In the genomic region with DNA sequence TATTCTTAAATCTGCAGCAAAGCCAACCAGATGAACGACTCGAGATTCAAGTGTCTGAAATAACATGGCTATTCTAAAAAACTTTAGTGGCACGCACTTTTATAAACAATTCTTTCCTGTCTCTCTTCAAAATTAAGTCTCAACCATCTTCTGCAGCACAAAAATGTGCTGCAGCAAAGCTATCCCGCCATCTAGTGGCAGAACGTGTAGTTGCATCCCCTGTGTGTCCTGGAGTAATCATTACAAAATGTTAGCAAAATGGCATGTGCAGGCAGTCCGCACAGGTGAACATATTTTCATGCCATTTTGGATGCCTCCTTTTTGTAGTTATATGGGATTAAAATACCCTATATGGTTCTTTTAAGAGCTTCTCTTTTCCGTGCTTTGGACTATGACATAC, we compare ENCODE assay signal across 9 mouse cellular contexts.
DNase-seq lines count a peak whose midpoint lies in the region; ATAC-seq and TF ChIP-seq lines count a peak whose summit lies in the region.
"Had no signal": no experiment of that assay in that cellular context is flagged by ENCODE, and none has a peak within 500 bp of the region (broad histone marks: within the 10 kb centered on the region; RNA-seq: fewer than 3 reads in every experiment).

No protein-coding gene starts in this region.

- no peak overlapping the region for H3K4me2 ChIP-seq in midbrain, embryonic 13.5 days (replicated peaks)
- no peak overlapping the region for H3K4me2 ChIP-seq in limb, embryonic 14.5 days (replicated peaks; ENCODE audit: low read depth, low read length, severe bottlenecking)
- no peak overlapping the region for H3K4me2 ChIP-seq in neural tube, embryonic 15.5 days
- H3K4me2 ChIP-seq: stomach, embryonic 15.5 days had no signal

- no peaks in the 10 kb centered on the region for H3K9me3 ChIP-seq in midbrain, embryonic 10.5 days (replicated peaks)
- H3K9me3 ChIP-seq in midbrain, embryonic 13.5 days = no peaks in the 10 kb centered on the region
- H3K9me3 ChIP-seq in limb, embryonic 14.5 days (ENCODE audit: control insufficient read depth, low read length) = no peaks in the 10 kb centered on the region
- H3K9me3 ChIP-seq in neural tube, embryonic 15.5 days (replicated peaks) = no peaks in the 10 kb centered on the region
- H3K9me3 ChIP-seq: stomach, embryonic 15.5 days had no signal

- no peak for TF ChIP-seq POLR2A in limb, embryonic 14.5 days (IDR thresholded peaks at IDR 0.05; ENCODE audit: borderline replicate concordance, extremely low read depth, insufficient read depth, insufficient read length)

- H3K9ac ChIP-seq in midbrain, embryonic 13.5 days (replicated peaks) = no peak overlapping the region
- H3K9ac ChIP-seq in limb, embryonic 14.5 days (ENCODE audit: low read depth, low read length, severe bottlenecking) = no peak overlapping the region
- no peak overlapping the region for H3K9ac ChIP-seq in neural tube, embryonic 15.5 days (replicated peaks)
- H3K9ac ChIP-seq: stomach, embryonic 15.5 days had no signal

- no peak for ATAC-seq in midbrain, embryonic 13.5 days
- peak; percentile 77 for ATAC-seq in frontal cortex, adult (ENCODE audit: low TSS enrichment)
- ATAC-seq in limb, embryonic 14.5 days (ENCODE audit: low FRiP score, low read depth) = no peak
- peak; percentile 74; the same call in 1 of the 2 replicates for ATAC-seq in neural tube, embryonic 15.5 days (ENCODE audit: low FRiP score)

- no peaks in the 10 kb centered on the region for H3K27me3 ChIP-seq in midbrain, embryonic 10.5 days (ENCODE audit: low read depth, poor library complexity, severe bottlenecking)
- no peaks in the 10 kb centered on the region for H3K27me3 ChIP-seq in midbrain, embryonic 13.5 days
- H3K27me3 ChIP-seq in limb, embryonic 14.5 days (ENCODE audit: control insufficient read depth, insufficient read depth, low read length) = no peaks in the 10 kb centered on the region
- H3K27me3 ChIP-seq in neural tube, embryonic 15.5 days (replicated peaks) = no peaks in the 10 kb centered on the region
- H3K27me3 ChIP-seq: stomach, embryonic 15.5 days had no signal

- H3K36me3 ChIP-seq in midbrain, embryonic 10.5 days = no peaks in the 10 kb centered on the region
- H3K36me3 ChIP-seq in midbrain, embryonic 13.5 days = no peaks in the 10 kb centered on the region
- no peaks in the 10 kb centered on the region for H3K36me3 ChIP-seq in limb, embryonic 14.5 days (ENCODE audit: control insufficient read depth, insufficient read depth, low read length)
- H3K36me3 ChIP-seq in neural tube, embryonic 15.5 days = no peaks in the 10 kb centered on the region
- H3K36me3 ChIP-seq: stomach, embryonic 15.5 days had no signal

- no peak overlapping the region for H3K27ac ChIP-seq in midbrain, embryonic 10.5 days (replicated peaks)
- H3K27ac ChIP-seq in midbrain, embryonic 13.5 days = no peak overlapping the region
- no peak overlapping the region for H3K27ac ChIP-seq in limb, embryonic 14.5 days (replicated peaks; ENCODE audit: low read depth, low read length)
- H3K27ac ChIP-seq in neural tube, embryonic 15.5 days (replicated peaks) = no peak overlapping the region
- H3K27ac ChIP-seq: stomach, embryonic 15.5 days had no signal

- no peak overlapping the region for H3K4me3 ChIP-seq in midbrain, embryonic 10.5 days
- no peak overlapping the region for H3K4me3 ChIP-seq in midbrain, embryonic 13.5 days (replicated peaks)
- no peak overlapping the region for H3K4me3 ChIP-seq in limb, embryonic 14.5 days (replicated peaks; ENCODE audit: low read length)
- H3K4me3 ChIP-seq in neural tube, embryonic 15.5 days (replicated peaks) = no peak overlapping the region
- H3K4me3 ChIP-seq: stomach, embryonic 15.5 days had no signal

- 25% methylated on average over 7 of the region's 7 CpGs for WGBS in midbrain, embryonic 10.5 days
- WGBS in midbrain, embryonic 13.5 days = 28% methylated on average over 7 of the region's 7 CpGs
- WGBS in limb, embryonic 14.5 days = 18% methylated on average over 7 of the region's 7 CpGs
- WGBS in neural tube, embryonic 15.5 days = 19% methylated on average over 7 of the region's 7 CpGs

- peak; percentile 75 for DNase-seq in midbrain, embryonic 10.5 days (ENCODE audit: low spot score)
- DNase-seq in cerebellum, adult 11-12 months = peak; percentile 40
- peak; percentile 72 for DNase-seq in kidney, adult 9 months
- peak; percentile 73 for DNase-seq in limb, embryonic 14.5 days (ENCODE audit: low spot score)
- DNase-seq in thymus, postnatal 25 days = peak; percentile 49

- no peaks in the 10 kb centered on the region for H3K4me1 ChIP-seq in midbrain, embryonic 10.5 days
- no peaks in the 10 kb centered on the region for H3K4me1 ChIP-seq in midbrain, embryonic 13.5 days (replicated peaks)
- H3K4me1 ChIP-seq in limb, embryonic 14.5 days (ENCODE audit: control insufficient read depth, insufficient read depth, low read length) = no peaks in the 10 kb centered on the region
- no peaks in the 10 kb centered on the region for H3K4me1 ChIP-seq in neural tube, embryonic 15.5 days
- H3K4me1 ChIP-seq: stomach, embryonic 15.5 days had no signal

Comparison
In these comparisons a context has a peak if more than half of its experiments do, and no peak if none do; other contexts are left out.
1. ATAC-seq: peak in frontal cortex, adult (single experiment) and neural tube, embryonic 15.5 days (single experiment); none in midbrain, embryonic 13.5 days (single experiment) and limb, embryonic 14.5 days (single experiment).
2. Peak in every context shown above with its lines, with median percentiles within 50 percentile points of each other: DNase-seq.